Mouse (Mus musculus) stomach, postnatal 0 days (tissue): ENCODE results near the gene Eif4e. TPM values are rescaled to one million over a fixed set of nuclear protein-coding genes. Genes with fewer than 3 reads are reported as not detected.

Experiments
- ATAC-seq: fragments of 200-750 bp; cut with Nextera tagmentation; 2 replicates; pipeline ENCODE4 v1.8.0; 2017; ENCODE audit not compliant: low FRiP score, low TSS enrichment
- DNase-seq: peaks from one replicate; pipeline ENCODE4 v3.0.0-alpha.2; 2016; ENCODE audit warnings: low spot score
- H3K27ac ChIP-seq: fragments of 300-500 bp; sonication (generic); replicated peaks from 2 replicates; pipeline ENCODE4 v1.5.1; 2014; ENCODE audit warnings: mild to moderate bottlenecking, control low read depth
- H3K27me3 ChIP-seq: fragments of 300-500 bp; sonication (generic); 2 replicates; pipeline ENCODE4 v1.6.1; 2014; ENCODE audit warnings: low read length; ENCODE audit not compliant: control insufficient read depth, insufficient read depth
- H3K36me3 ChIP-seq: fragments of 300-500 bp; sonication (generic); 2 replicates; pipeline ENCODE4 v1.6.1; 2014; ENCODE audit warnings: low read length, mixed read lengths; ENCODE audit not compliant: control insufficient read depth, insufficient read depth
- H3K4me1 ChIP-seq: fragments of 300-500 bp; sonication (generic); replicated peaks from 2 replicates; pipeline ENCODE4 v1.6.1; 2014; ENCODE audit warnings: antibody characterized with exemption; ENCODE audit not compliant: control insufficient read depth, insufficient read depth
- H3K4me2 ChIP-seq: fragments of 300-500 bp; sonication (generic); replicated peaks from 2 replicates; pipeline ENCODE4 v1.6.1; 2014; ENCODE audit warnings: low read depth, mild to moderate bottlenecking, control low read depth, moderate library complexity
- H3K4me3 ChIP-seq: fragments of 300-500 bp; sonication (generic); 2 replicates; pipeline ENCODE4 v1.5.1; 2014; ENCODE audit warnings: low read depth, low read length, control low read depth
- H3K9ac ChIP-seq: fragments of 300-500 bp; sonication (generic); 2 replicates; pipeline ENCODE4 v1.6.1; 2014; ENCODE audit warnings: mild to moderate bottlenecking, low read length, control low read depth, mixed read lengths
- H3K9me3 ChIP-seq: fragments of 300-500 bp; sonication (generic); 2 replicates; pipeline ENCODE4 v1.6.1; 2016; ENCODE audit warnings: low read length; ENCODE audit not compliant: control insufficient read depth
- CTCF ChIP-seq: IDR thresholded peaks from 2 replicates; pipeline ENCODE4 v1.5.1; 2016; ENCODE audit warnings: antibody characterized with exemption, low read depth, mild to moderate bottlenecking, moderate library complexity
- EP300 ChIP-seq: optimal IDR thresholded peaks from 2 replicates; pipeline ENCODE3; 2016; ENCODE audit warnings: antibody characterized with exemption
- WGBS: fragments of 180-500 bp; shearing (Covaris S2); extraction: QIAGEN DNeasy Blood & Tissue Kit; methylation state at CpG from one replicate; pipeline ENCODE4 v1.1.7; 2014; 5-methylcytosine and 5-hydroxymethylcytosine counted together
- microRNA counts: library from miRNA; unstranded; fragments of <30 nt; microRNA quantifications from one replicate; lab custom pipeline; 2015
- microRNA-seq: library from miRNA; unstranded; fragments of <30 nt; microRNA quantifications from one replicate; pipeline ENCODE4, GENCODE M21; 2016
- polyA plus RNA-seq: library from polyadenylated mRNA; unstranded; fragments of >200 nt; fragmentation: Nextera tagmentation; extraction: Ambion mirVana; gene quantifications from 2 replicates; pipeline ENCODE4 v1.2.1, GENCODE M21; 2015

Eif4e gene
- polyA plus RNA-seq, 1 experiment from 2014 or later: 162 TPM

- ATAC-seq: no peak
- Histone ChIP-seq H3K4me2 (no peak overlapping the region), H3K4me1 (no peaks in the 10 kb centered on the region), H3K9me3 (no peaks in the 10 kb centered on the region), H3K9ac (no peak overlapping the region), H3K27me3 (no peaks in the 10 kb centered on the region), H3K27ac (no peak overlapping the region), H3K4me3 (no peak overlapping the region), H3K36me3 (no peaks in the 10 kb centered on the region)
- 77% methylated on average over 8 of the region's 8 CpGs for WGBS
- DNase-seq: no peak
- TF ChIP-seq CTCF: no peak
- no peak for TF ChIP-seq EP300
Observed at GRCm38 (mm10) chr3:138593131-138593530, 67.2 kb downstream of the Eif4e start.

- H3K4me2 ChIP-seq: no peak overlapping the region
- H3K4me3 ChIP-seq: no peak overlapping the region
- DNase-seq (no peak), ATAC-seq (no peak)
- H3K27ac ChIP-seq: no peak overlapping the region
- WGBS: 85% methylated on average over 7 of the region's 7 CpGs
- TF ChIP-seq EP300 (no peak), CTCF (0 out of 2 replicates have a peak, but pooled peaks have one; percentile 5)
- no peaks in the 10 kb centered on the region for H3K27me3 ChIP-seq
- H3K4me1 ChIP-seq: no peaks in the 10 kb centered on the region
- no peaks in the 10 kb centered on the region for H3K9me3 ChIP-seq
- no peak overlapping the region for H3K9ac ChIP-seq
- no peaks in the 10 kb centered on the region for H3K36me3 ChIP-seq
Observed at GRCm38 (mm10) chr3:138593911-138594310, 67.9 kb downstream of the Eif4e start.

GRCm38 (mm10) chr3:138601076-138601475 is 75.1 kb downstream of the Eif4e start:
- Histone ChIP-seq H3K27ac (no peak overlapping the region), H3K4me2 (no peak overlapping the region), H3K27me3 (no peaks in the 10 kb centered on the region), H3K9ac (no peak overlapping the region), H3K4me1 (no peaks in the 10 kb centered on the region), H3K4me3 (no peak overlapping the region), H3K9me3 (no peaks in the 10 kb centered on the region), H3K36me3 (no peaks in the 10 kb centered on the region)
- WGBS: 59% methylated on average over 4 of the region's 4 CpGs
- no peak for TF ChIP-seq EP300
- TF ChIP-seq CTCF: no peak
- DNase-seq (no peak), ATAC-seq (no peak)

- no peak for TF ChIP-seq CTCF
- WGBS: 23% methylated on average over 8 of the region's 8 CpGs
- Histone ChIP-seq H3K27ac (no peak overlapping the region), H3K4me3 (no peak overlapping the region), H3K27me3 (no peaks in the 10 kb centered on the region), H3K4me2 (peak overlapping the region; percentile 25; the same call in 1 of the 2 replicates), H3K9me3 (no peaks in the 10 kb centered on the region), H3K4me1 (no peaks in the 10 kb centered on the region), H3K36me3 (no peaks in the 10 kb centered on the region), H3K9ac (no peak overlapping the region)
- no peak for ATAC-seq
- no peak for DNase-seq
Observed at GRCm38 (mm10) chr3:138605132-138605531, 79.2 kb downstream of the Eif4e start.

- no peak for TF ChIP-seq CTCF
- no peak for TF ChIP-seq EP300
- Histone ChIP-seq H3K36me3 (no peaks in the 10 kb centered on the region), H3K9me3 (no peaks in the 10 kb centered on the region), H3K27ac (no peak overlapping the region), H3K4me1 (no peaks in the 10 kb centered on the region), H3K4me3 (no peak overlapping the region), H3K27me3 (no peaks in the 10 kb centered on the region), H3K4me2 (no peak overlapping the region), H3K9ac (no peak overlapping the region)
- 86% methylated on average over 5 of the region's 5 CpGs for WGBS
- no peak for DNase-seq
- no peak for ATAC-seq
Observed at GRCm38 (mm10) chr3:138608665-138609064, 82.7 kb downstream of the Eif4e start.

MicroRNAs within 50 kb of the gene (microRNA counts, 519-probe panel; counts per million panel counts)
- microRNA mmu-miR-1956 (lab: Ali Mortazavi, UCI): not detected

Small RNA genes lying within 50 kb of the gene (microRNA-seq; reads per million reads assigned to microRNA genes)
- gene Mir1956: not detected

Other genes starting within 250 kb of the Eif4e start
- 32.6 and 47.0 TPM in 2 replicates for gene Adh6a, start 212.9 kb upstream of the Eif4e start, polyA plus RNA-seq
- 0.74 and 0.79 TPM in 2 replicates for gene Adh6b, start 184.4 kb upstream of the Eif4e start, polyA plus RNA-seq
- not detected in 2 replicates for gene Adh4, start 110.7 kb upstream of the Eif4e start, polyA plus RNA-seq
- gene Adh5, start 83.1 kb upstream of the Eif4e start, polyA plus RNA-seq: 99.8 and 104 TPM in 2 replicates
- 33.9 and 34.1 TPM in 2 replicates for gene Metap1, start 36.7 kb upstream of the Eif4e start, polyA plus RNA-seq
- 21.9 and 22.3 TPM in 2 replicates for gene Tspan5, start 216.0 kb downstream of the Eif4e start, polyA plus RNA-seq